Mouse (Mus musculus) kidney, embryonic 15.5 days (tissue): Measurements from ENCODE around the gene Auh. TPM values are rescaled to one million over a fixed set of nuclear protein-coding genes. Genes with fewer than 3 reads are reported as not detected.

ENCODE experiments used
- polyA plus RNA-seq: library from polyadenylated mRNA; unstranded; fragments of >200 nt; fragmentation: Nextera tagmentation; extraction: Ambion mirVana; gene quantifications from 2 replicates; pipeline ENCODE4 v1.2.1, GENCODE M21; 2015

Auh gene
- polyA plus RNA-seq, 1 experiment from 2014 or later: 57.0 TPM

Other genes starting within 250 kb of the Auh start
- 20.4 and 22.5 TPM in 2 replicates for gene Nfil3, start 51.4 kb upstream of the Auh start, polyA plus RNA-seq